Mouse (Mus musculus): ENCODE data around the gene Inppl1. TPM values are rescaled to one million over a fixed set of nuclear protein-coding genes. Genes with fewer than 3 reads are reported as not detected.

The Inppl1 gene
- 10 to 100 TPM; 45.1 to 57.0 TPM for total RNA-seq (2023)

DNA sequence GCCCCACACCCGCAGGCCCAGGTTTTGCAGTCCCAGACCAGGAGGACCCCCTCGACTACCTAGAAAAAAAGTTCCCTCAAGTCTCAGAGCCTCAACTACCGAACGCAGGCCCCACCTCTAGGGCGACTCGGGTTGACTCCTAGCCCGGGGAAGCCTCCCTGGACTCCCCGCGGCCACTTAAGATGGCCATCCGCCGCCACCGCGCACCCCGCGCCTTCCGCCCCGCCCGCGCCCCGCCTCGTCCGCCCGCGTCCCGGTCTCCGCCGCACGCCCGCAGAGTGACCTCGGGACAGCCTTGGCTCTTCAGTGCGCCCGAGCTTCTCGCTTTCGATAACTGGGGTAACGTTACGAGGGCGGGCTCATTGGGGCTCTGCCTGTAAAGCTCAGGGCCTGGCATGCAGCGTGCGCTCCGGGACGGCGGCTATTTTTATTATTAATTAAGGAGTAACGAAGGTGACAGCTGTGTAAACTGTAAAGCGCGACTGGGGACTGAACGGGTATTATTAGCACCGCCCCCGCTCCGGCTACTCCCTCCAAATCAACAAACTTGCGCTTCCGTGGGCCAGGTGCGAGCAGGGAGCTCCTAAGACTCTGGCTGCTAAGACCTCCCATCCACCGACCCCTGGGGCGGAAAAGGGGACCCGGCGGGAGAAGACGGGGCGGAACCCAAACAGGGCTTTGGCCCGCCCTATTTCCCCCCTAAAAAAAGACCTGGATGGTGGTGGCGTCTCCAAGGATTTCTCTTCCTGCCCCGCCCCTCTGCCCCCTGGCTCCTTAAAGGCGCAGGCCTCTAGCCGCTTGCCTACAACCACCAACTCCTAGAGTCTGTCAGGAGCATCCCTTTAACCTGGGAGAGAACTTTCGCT is at the start of gene Inppl1:
Gene Inppl1 (minus strand): TSS at position 624 of the 866 bp plus-strand sequence.

DNA sequence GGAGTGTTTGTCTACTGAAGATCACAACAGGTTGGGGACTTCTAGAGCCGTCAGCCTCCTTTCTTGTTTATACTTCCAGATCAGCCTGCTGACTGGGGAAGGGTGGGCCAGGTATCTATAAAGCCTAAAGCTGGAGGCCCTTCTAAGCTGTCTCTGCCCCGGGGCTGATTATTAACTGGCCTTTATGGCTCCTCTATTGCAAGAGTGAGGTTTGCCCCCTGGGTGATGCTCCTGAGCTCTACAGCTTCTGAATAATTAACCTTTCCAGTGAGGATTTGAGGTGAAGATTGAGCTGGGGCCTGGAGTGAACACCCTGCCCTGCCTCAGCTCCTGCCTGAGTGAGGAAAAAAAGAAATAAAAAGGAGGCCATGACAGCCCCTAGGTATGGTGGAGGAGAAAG is 32.6 kb upstream of the Inppl1 start, which contains the start of gene Folr1:
Gene Folr1 (minus strand): TSS at position 160 of the 400 bp plus-strand sequence.

DNA sequence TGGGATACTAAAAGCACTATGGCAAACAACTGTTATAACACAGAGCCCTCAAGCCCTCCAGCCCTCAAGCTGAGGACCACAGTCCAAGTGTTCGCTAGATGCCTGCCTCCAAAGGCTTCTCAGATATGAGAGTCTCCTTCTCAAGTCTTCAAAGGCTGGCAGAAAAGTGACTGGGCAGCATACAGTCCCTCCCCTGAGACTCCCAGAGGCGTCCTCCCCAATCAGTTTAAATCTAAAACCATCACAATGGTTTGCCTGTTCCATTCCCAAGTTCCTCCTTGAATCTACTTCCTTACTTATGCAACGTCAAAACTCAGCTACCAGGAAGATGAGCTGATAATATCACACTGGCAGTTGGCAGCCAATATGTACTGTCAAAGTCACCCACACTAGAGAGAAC is 25.4 kb upstream of the Inppl1 start, which contains the start of gene Anapc15:
Gene Anapc15 (plus strand): TSS at position 301 of the 400 bp plus-strand sequence.

DNA sequence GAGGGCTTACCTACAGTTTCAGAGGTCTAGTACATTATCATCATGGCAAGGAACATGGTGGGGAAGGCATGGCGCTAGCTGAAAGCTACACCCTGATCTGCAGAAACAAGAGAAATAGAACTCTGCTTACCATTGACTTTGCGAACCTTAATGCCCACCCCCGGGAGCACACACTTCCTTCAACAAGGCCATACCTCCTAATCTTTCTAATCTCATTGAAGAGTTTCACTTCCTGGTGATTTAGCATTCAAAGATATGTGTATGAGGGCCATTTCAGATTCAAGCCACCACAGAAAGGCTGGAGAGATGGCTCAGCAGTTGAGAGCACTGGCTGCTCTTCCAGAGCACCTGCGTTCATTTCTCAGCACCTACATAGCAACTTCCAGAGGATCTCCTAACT is 19.1 kb upstream of the Inppl1 start, which contains the start of gene Folr2:
Gene Folr2 (minus strand): TSS at position 101 of the 400 bp plus-strand sequence.

DNA sequence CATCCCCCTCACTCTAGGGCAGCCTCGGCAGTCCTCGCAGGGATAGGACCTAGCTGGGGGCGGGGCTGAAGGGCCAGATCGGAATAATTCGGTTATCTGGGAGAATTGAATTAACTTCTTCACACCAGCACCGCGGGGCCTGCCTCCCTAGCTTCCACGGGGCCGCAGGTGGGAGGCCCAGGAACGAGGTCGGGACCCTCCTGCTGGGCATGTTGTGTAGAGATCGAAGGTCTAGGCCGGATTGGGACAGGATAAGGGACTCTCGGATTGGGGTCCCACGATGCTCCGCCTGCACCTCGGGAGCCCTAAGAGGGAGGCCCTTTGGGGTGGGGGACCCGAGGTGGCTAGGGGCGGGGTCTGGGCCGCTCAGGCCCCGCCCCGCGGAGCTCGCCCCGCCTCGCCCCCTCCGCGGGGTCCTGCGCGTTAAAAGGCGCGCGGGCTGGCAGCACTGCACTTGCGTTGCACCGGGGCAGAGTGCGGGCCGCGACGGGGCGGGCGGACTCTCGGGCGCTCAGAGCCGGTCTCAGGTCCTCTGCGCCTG is 20.1 kb downstream of the Inppl1 start, which contains the start of gene Phox2a:
Gene Phox2a (plus strand): TSS at position 453 of the 541 bp plus-strand sequence.

Other genes starting within 250 kb of the Inppl1 start
- 10 to 100 TPM; 20.2 to 21.4 TPM for gene Clpb, start 174.6 kb downstream of the Inppl1 start, total RNA-seq (2023)
- not detected for gene Phox2a, start 19.9 kb downstream of the Inppl1 start, total RNA-seq (2023)
- 1 to 10 TPM; 1.1 to 1.2 TPM for gene Folr2, start 19.0 kb upstream of the Inppl1 start, total RNA-seq (2023)
- gene Anapc15, start 25.5 kb upstream of the Inppl1 start, total RNA-seq (2023), result 10 to 100 TPM; 79.4 to 88.5 TPM
- gene Folr1, start 32.6 kb upstream of the Inppl1 start, total RNA-seq (2023), result not detected
- 10 to 100 TPM; 61.3 to 73.3 TPM for gene Lamtor1, start 67.7 kb upstream of the Inppl1 start, total RNA-seq (2023)
- not detected for gene Tomt, start 68.1 kb upstream of the Inppl1 start, total RNA-seq (2023)
- 1 to 10 TPM; 1.3 to 2.0 TPM for gene Lrrc51, start 95.7 kb upstream of the Inppl1 start, total RNA-seq (2023)
- gene Numa1, start 95.9 kb upstream of the Inppl1 start, total RNA-seq (2023), result 100 to 1,000 TPM; 269 to 277 TPM
- gene Il18bp, start 180.5 kb upstream of the Inppl1 start, total RNA-seq (2023), result 10 to 100 TPM; 10.8 to 11.9 TPM
- gene Rnf121, start 227.2 kb upstream of the Inppl1 start, total RNA-seq (2023), result 10 to 100 TPM; 41.2 to 41.7 TPM
- gene Xndc1, start 227.3 kb upstream of the Inppl1 start, total RNA-seq (2023), result 10 to 100 TPM; 56.4 to 59.1 TPM
- gene Xntrpc, start 227.5 kb upstream of the Inppl1 start, total RNA-seq (2023), result 1 to 10 TPM; 5.1 to 7.1 TPM
- gene Trpc2, start 244.9 kb upstream of the Inppl1 start, total RNA-seq (2023), result 1 to 10 TPM; 2.4 to 3.8 TPM

All from B cell, adult 67 days (primary cell).